Mouse (Mus musculus) ES-E14 (cell line): ENCODE data around the gene Mpp1. TPM values are rescaled to one million over a fixed set of nuclear protein-coding genes. Genes with fewer than 3 reads are reported as not detected.

ENCODE experiments used
- DNase-seq: peaks from one replicate; pipeline ENCODE4 v3.0.0-alpha.2; 2013; ENCODE audit warnings: low read depth, low spot score
- H3K27ac ChIP-seq: 2 replicates; pipeline ENCODE4 v1.5.1; 2012; ENCODE audit warnings: low read depth, mild to moderate bottlenecking, low read length, moderate library complexity, mixed read lengths; ENCODE audit not compliant: poor library complexity, insufficient read depth, severe bottlenecking
- H3K36me3 ChIP-seq: 2 replicates; pipeline ENCODE4 v1.6.1; 2012; ENCODE audit warnings: mild to moderate bottlenecking, low read length, moderate library complexity, mixed read lengths; ENCODE audit not compliant: control insufficient read depth, poor library complexity, insufficient read depth, severe bottlenecking
- H3K4me1 ChIP-seq, 2 experiments: fragments of 150-350 bp in 1 of 2; sonication (generic) in 1 of 2; 2 replicates each; pipeline ENCODE4 v1.6.1; 2012; ENCODE audit warnings: low read length in 2 of 2, mild to moderate bottlenecking in 1 of 2, mixed read lengths in 1 of 2; ENCODE audit not compliant: control insufficient read depth in 2 of 2, insufficient read depth in 2 of 2, poor library complexity in 1 of 2
- H3K4me3 ChIP-seq, 2 experiments: fragments of 150-350 bp in 1 of 2; sonication (generic) in 1 of 2; 2 replicates each; pipeline ENCODE4 v1.5.1; 2012; ENCODE audit warnings: low read length in 2 of 2, low read depth in 1 of 2, mild to moderate bottlenecking in 1 of 2, mixed read lengths in 1 of 2; ENCODE audit not compliant: insufficient read depth in 1 of 2, poor library complexity in 1 of 2, severe bottlenecking in 1 of 2
- H3K9ac ChIP-seq: 2 replicates; pipeline ENCODE4 v1.6.1; 2012; ENCODE audit warnings: low read depth, mild to moderate bottlenecking, low read length, mixed read lengths; ENCODE audit not compliant: poor library complexity, insufficient read depth, severe bottlenecking
- H3K9me3 ChIP-seq: fragments of 150-350 bp; sonication (generic); 2 replicates; pipeline ENCODE4 v1.6.1; 2012; ENCODE audit warnings: low read depth, mild to moderate bottlenecking, low read length; ENCODE audit not compliant: control insufficient read depth, insufficient read depth
- CHD2 ChIP-seq: IDR thresholded peaks from 2 replicates; pipeline ENCODE4 v1.6.1; 2014; ENCODE audit warnings: mild to moderate bottlenecking, low read depth, low read length, inconsistent platforms
- HCFC1 ChIP-seq: IDR thresholded peaks from 2 replicates; pipeline ENCODE4 v1.6.1; 2012; ENCODE audit warnings: low read length, inconsistent platforms, borderline replicate concordance; ENCODE audit not compliant: insufficient read depth
- MAFK ChIP-seq: IDR thresholded peaks from 2 replicates; pipeline ENCODE4 v1.6.1; 2014; ENCODE audit warnings: mild to moderate bottlenecking, low read depth, low read length, inconsistent platforms; ENCODE audit not compliant: insufficient read depth
- ZC3H11A ChIP-seq: IDR thresholded peaks from 2 replicates; pipeline ENCODE4 v1.6.1; 2012; ENCODE audit warnings: low read depth, mild to moderate bottlenecking, inconsistent platforms, low read length, borderline replicate concordance
- ZNF384 ChIP-seq: IDR thresholded peaks from 2 replicates; pipeline ENCODE4 v1.6.1; 2012; ENCODE audit warnings: low read depth, low read length, inconsistent platforms
- in situ Hi-C, 2 experiments: fragments of 600-800 bp; cut with MboI; formaldehyde crosslinking; loops; one replicate each; pipeline ENCODE4 v1.15.1; 2025; ENCODE audit warnings: low sequenced_read_pairs in 2 of 2, inconsistent platforms in 1 of 2; ENCODE audit not compliant: unreplicated experiment in 2 of 2
- total RNA-seq: library from RNA; depleted of rRNA; stranded (reverse); fragments of 300-350 nt; gene quantifications from 2 replicates; pipeline ENCODE4 v1.2.3, GENCODE M21; 2012; rRNA removed

Mpp1 gene
- 13.8 and 25.1 TPM in 2 replicates for total RNA-seq

GRCm38 (mm10) chrX:75130467-75131160 is at the start of gene Mpp1:
Gene Mpp1, minus strand, starts transcription at chrX:75131016.
- no peaks in the 10 kb centered on the region for H3K36me3 ChIP-seq
- in situ Hi-C loops: no loop called here
- peak within 1 kb of the TSS; percentile 70 to 83 for H3K4me3 ChIP-seq
- peak within 1 kb of the TSS; percentile 83 for H3K9ac ChIP-seq
- H3K27ac ChIP-seq: peak within 1 kb of the TSS; percentile 87
- no peaks in the 10 kb centered on the region for H3K4me1 ChIP-seq
- no peaks in the 10 kb centered on the region for H3K9me3 ChIP-seq
- TF ChIP-seq ZNF384 (no peak), ZC3H11A (no peak), CHD2 (no peak), HCFC1 (no peak), MAFK (no peak)
- peak; percentile 68 for DNase-seq

DNA sequence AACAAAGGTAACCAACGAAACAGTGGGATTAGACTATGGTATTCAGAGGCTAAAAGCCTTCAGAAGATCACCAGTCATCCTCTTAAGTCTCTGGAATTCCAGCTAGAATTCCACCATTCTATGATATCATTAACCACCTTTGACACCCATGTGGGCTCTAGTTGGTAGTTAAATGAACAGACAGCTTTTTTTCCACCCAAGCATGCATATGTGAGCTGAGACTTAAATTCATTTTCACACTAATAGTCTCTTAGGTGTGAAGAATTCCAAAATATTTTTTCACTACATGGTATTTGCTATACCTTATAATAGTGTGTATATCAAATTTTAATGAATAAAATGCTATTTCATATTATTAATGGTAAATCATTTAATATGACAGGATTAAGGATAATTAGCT is 32.9 kb upstream of the Mpp1 start, which contains the start of gene Smim9:
Smim9 (minus strand) TSS at position 101 of the 400 bp plus-strand sequence.
- in situ Hi-C loops: no loop called here
- no peaks in the 10 kb centered on the region for H3K9me3 ChIP-seq

GRCm38 (mm10) chrX:75155576-75156243 is 24.9 kb upstream of the Mpp1 start:
- H3K4me3 ChIP-seq: peak overlapping the region in 1 of 2 experiments; percentile 46; a peak in 2 of 4 replicates
- no peaks in the 10 kb centered on the region for H3K36me3 ChIP-seq
- H3K9ac ChIP-seq: peak overlapping the region; percentile 59
- DNase-seq: peak; percentile 36
- no peaks in the 10 kb centered on the region for H3K9me3 ChIP-seq
- in situ Hi-C loops: no loop called here
- no peaks in the 10 kb centered on the region for H3K4me1 ChIP-seq
- TF ChIP-seq ZNF384 (no peak), MAFK (no peak), CHD2 (no peak), HCFC1 (no peak), ZC3H11A (no peak)
- H3K27ac ChIP-seq: no peak overlapping the region

More for the DNA sequence above, 32.9 kb upstream of the Mpp1 start, which contains the start of gene Smim9:
- Histone ChIP-seq H3K4me3 (no peak within 1 kb of the TSS), H3K4me1 (no peaks in the 10 kb centered on the region), H3K9ac (no peak within 1 kb of the TSS), H3K27ac (no peak within 1 kb of the TSS), H3K36me3 (no peaks in the 10 kb centered on the region)
- no peak for DNase-seq
- TF ChIP-seq CHD2 (no peak), ZNF384 (no peak), HCFC1 (no peak), ZC3H11A (no peak), MAFK (no peak)

GRCm38 (mm10) chrX:75152249-75152648 is 21.4 kb upstream of the Mpp1 start:
- Histone ChIP-seq H3K4me3 (no peak overlapping the region), H3K36me3 (no peaks in the 10 kb centered on the region), H3K27ac (no peak overlapping the region), H3K9me3 (no peaks in the 10 kb centered on the region), H3K9ac (no peak overlapping the region), H3K4me1 (no peaks in the 10 kb centered on the region)
- no peak for DNase-seq
- in situ Hi-C loops: no loop called here
- no peak for TF ChIP-seq ZC3H11A
- no peak for TF ChIP-seq CHD2
- TF ChIP-seq MAFK: no peak
- no peak for TF ChIP-seq HCFC1
- TF ChIP-seq ZNF384: no peak
